Mouse (Mus musculus) effector memory CD4-positive, alpha-beta T cell, adult 5 months (primary cell): ENCODE measurements around the gene Vmn1r37. TPM values are rescaled to one million over a fixed set of nuclear protein-coding genes. Genes with fewer than 3 reads are reported as not detected.

Experiments used
- polyA plus RNA-seq: library from polyadenylated mRNA; unstranded; fragments of 100-300 nt; shearing (Covaris generic); gene quantifications from one replicate; pipeline ENCODE4 v1.2.1, GENCODE M21; 2017

Gene Vmn1r37
- polyA plus RNA-seq: not detected

DNA sequence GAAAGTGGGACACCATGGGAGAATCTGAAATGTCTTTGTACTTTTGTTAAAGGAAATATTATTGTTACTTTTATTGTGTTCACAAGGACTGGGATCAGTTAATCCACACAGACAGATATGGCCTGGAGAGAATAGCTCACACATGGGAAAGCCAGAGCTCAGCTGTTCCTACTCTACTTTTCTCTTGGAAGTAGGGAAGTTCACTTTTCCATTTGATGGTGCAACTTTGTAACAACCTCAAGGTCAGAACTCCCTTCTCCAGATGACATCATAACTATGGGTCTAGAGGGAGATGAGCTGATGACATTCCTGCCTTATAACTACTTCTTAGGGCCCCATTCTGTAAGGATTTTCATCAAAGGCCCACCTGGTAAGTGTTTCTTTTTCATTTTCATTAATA lies at the start of gene Vmn1r37:
Gene Vmn1r37 (plus strand): TSS at position 301 of the 400 bp plus-strand sequence.

DNA sequence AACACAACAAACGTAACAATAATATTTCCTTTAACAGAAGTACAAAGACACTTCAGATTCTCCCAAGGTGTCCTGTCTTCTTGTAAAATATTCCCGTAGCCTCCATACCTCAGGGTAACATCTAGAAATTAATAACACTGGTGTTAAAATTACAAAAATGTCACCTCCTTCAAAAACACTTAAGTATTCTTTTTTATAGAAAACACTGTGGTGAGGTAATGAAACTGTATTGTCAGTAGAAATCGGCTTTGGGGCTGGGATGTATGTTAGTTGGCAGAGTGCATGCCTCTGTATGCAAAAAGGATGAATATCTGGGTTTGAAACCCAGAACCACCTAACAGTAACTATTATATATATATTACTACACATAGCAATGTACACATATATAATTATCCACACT lies 43.4 kb upstream of the Vmn1r37 start, which contains the start of gene Vmn1r35:
Gene Vmn1r35 (minus strand): TSS at position 101 of the 400 bp plus-strand sequence.

DNA sequence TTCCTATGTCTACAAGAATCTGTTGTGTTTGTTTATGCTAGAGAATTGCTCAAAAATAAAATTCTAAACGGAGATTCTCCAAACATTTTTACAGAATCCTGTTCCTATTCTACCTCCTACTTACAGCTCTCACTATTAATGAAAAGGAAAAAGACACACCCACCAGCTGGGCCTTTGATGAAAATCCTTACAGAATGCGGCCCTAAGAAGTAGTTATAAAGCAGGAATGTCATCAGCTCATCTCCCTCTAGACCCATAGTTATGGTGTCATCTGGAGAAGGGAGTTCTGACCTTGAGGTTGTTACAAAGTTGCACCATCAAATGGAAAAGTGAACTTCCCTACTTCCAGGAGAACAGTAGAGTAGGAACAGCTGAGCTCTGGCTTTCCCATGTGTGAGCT lies 10.1 kb upstream of the Vmn1r37 start, which contains the start of gene Vmn1r36:
Gene Vmn1r36 (minus strand): TSS at position 101 of the 400 bp plus-strand sequence.

DNA sequence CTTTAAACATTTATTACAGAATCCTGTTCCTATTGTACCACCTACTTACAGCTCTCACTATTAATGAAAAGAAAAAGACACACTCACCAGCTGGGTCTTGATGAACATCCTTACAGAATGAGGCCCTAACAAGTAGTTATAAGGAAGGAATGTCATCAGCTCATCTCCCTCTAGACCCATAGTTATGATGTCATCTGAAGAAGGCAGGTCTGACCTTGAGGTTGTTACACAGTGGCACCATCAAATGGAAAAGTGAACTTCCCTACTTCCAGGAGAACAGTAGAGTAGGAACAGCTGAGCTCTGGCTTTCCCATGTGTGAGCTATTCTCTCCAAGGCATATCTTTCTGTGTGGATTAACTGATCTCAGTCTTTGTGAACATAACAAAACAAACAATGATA lies 53.3 kb downstream of the Vmn1r37 start, which contains the start of gene Vmn1r38:
Gene Vmn1r38 (minus strand): TSS at position 101 of the 400 bp plus-strand sequence.

Other genes with a start within 250 kb of the Vmn1r37 start
- gene Mad2l1, start 194.0 kb upstream of the Vmn1r37 start, polyA plus RNA-seq: 15.3 TPM
- not detected for gene Vmn1r32, start 169.3 kb upstream of the Vmn1r37 start, polyA plus RNA-seq
- gene Vmn1r33, start 111.1 kb upstream of the Vmn1r37 start, polyA plus RNA-seq: not detected
- not detected for gene Vmn1r34, start 85.5 kb upstream of the Vmn1r37 start, polyA plus RNA-seq
- gene Vmn1r35, start 43.5 kb upstream of the Vmn1r37 start, polyA plus RNA-seq: not detected
- not detected for gene Vmn1r36, start 10.2 kb upstream of the Vmn1r37 start, polyA plus RNA-seq
- gene Vmn1r38, start 53.2 kb downstream of the Vmn1r37 start, polyA plus RNA-seq: 0.20 TPM
- gene Vmn1r39, start 81.2 kb downstream of the Vmn1r37 start, polyA plus RNA-seq: not detected
- gene Gng12, start 167.0 kb downstream of the Vmn1r37 start, polyA plus RNA-seq: 11.4 TPM